Mouse (Mus musculus): ENCODE measurements around the gene Gskip. TPM values are rescaled to one million over a fixed set of nuclear protein-coding genes. Genes with fewer than 3 reads are reported as not detected.

Gene Gskip
- 5.5 and 6.8 TPM in 2 replicates for polyA plus RNA-seq (2012; rRNA removed)

DNA sequence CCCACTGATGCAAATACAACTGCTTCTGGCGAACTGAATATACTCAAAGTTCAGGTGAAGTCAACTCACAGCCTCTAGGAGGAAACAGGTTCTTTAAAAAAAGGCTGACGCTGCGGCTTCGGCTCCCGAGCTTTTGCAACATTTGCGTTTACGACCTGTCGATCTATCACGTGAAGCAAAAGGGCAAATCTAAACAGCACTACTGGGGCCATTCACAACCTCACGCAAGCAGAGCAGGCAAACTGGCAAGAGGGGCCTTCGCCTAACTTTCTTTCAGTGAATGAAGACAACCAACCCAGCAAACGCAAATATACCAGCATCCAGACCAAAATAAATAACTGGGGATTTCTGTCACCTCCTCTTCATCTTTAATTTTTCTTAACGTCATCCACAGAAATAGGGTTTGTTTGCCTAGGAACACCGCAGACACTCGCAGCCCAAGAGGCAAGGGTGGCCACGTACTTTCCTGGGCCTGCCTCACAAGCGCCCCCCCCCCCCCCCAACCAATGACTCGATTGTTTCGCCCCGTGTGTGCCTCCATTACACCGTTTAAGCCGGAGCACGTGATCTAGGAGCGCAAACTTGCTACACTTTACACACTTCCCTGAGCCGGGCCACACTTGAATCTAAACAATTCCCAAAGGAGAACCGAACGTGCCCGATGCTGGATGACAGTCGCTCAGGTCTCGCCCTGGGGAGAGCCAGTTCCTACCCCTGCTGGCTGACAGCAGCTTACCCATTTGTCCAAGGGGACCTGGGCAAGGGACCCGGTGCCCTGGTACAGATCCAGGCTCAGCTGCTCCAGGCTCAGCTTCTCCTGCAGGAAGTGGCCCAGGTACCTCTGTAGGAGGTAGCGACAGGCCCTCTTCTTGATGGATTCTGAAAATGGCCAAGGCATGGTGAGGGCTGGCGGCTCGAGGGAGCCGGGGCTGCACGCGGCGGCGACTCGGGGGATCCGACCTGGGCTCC is at the start of gene Gskip:
Gene Gskip (plus strand): TSS at position 897 of the 969 bp plus-strand sequence.

GRCm38 (mm10) chr12:105685001-105685691 is 517 bp downstream of the Gskip start, which contains the start of gene Atg2b:
TSS of gene Atg2b (minus strand) at chr12:105685211.

GRCm38 (mm10) chr12:105705799-105706487 is 21.3 kb downstream of the Gskip start, which contains the start of gene Ak7:
TSS of gene Ak7 (plus strand) at chr12:105705976.

Other genes starting within 250 kb of the Gskip start
- gene D430019H16Rik, start 231.0 kb upstream of the Gskip start, polyA plus RNA-seq (2012; rRNA removed): 1.4 and 1.6 TPM in 2 replicates
- 11.1 and 13.3 TPM in 2 replicates for gene Bdkrb2, start 121.6 kb upstream of the Gskip start, polyA plus RNA-seq (2012; rRNA removed)
- gene Bdkrb1, start 81.7 kb upstream of the Gskip start, polyA plus RNA-seq (2012; rRNA removed): 1.4 and 2.6 TPM in 2 replicates
- gene Atg2b, start 382 bp downstream of the Gskip start, polyA plus RNA-seq (2012; rRNA removed): 8.7 and 10.4 TPM in 2 replicates
- gene Ak7, start 21.1 kb downstream of the Gskip start, polyA plus RNA-seq (2012; rRNA removed): 0.08 and 0.20 TPM in 2 replicates
- 64.1 and 102 TPM in 2 replicates for gene Papola, start 99.9 kb downstream of the Gskip start, polyA plus RNA-seq (2012; rRNA removed)

All from colon, adult 2 months (tissue).